Comparison of ENCODE assay signal across 12 mouse cellular contexts in the genomic region with DNA sequence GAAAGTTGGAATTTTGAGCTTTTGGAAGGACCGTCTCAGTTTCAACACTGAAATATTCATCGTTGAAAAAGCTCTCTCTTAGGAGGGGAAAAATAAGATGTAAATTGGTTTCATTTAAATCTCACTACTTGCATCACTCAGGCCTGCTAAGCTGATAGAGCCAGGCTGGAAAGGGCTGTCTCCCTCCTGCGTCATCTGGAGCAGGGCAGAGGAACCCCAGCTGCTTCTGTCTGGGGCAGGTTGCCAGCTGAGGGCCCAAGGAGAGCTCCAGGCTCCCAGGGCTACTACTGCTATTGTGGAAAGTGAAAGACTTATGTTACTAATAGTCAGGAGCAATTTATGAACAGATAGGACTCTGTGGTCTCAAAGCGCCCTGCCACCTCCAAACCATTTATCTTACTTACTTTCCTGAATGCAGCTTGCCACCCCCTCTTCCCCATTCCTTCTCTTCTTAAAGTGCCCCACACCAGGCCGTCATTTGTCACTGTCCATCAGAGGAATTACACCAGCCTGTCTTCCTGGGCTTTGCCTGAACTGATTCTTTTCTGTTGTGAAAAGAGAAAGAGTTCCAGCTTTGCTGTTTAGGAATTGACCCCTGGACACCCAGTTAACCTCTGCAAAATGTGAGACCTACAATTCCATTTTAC.
DNase-seq lines count a peak whose midpoint lies in the region; ATAC-seq and TF ChIP-seq lines count a peak whose summit lies in the region.
"Had no signal": no experiment of that assay in that cellular context is flagged by ENCODE, and none has a peak within 500 bp of the region (broad histone marks: within the 10 kb centered on the region; RNA-seq: fewer than 3 reads in every experiment).

No protein-coding gene starts in this region.

- no peaks in the 10 kb centered on the region for H3K27me3 ChIP-seq in cerebellum, adult 2 months (ENCODE audit: control insufficient read depth, insufficient read depth, low read length)
- H3K27me3 ChIP-seq in forebrain, embryonic 10.5 days (ENCODE audit: poor library complexity, severe bottlenecking) = no peaks in the 10 kb centered on the region
- H3K27me3 ChIP-seq: limb, embryonic 13.5 days had no signal

- TF ChIP-seq CTCF in cerebellum, adult 2 months (IDR thresholded peaks at IDR 0.05; ENCODE audit: borderline replicate concordance, insufficient read depth, low read depth, low read length) = no peak

- ATAC-seq in CD4-positive, CD25-positive, alpha-beta regulatory T cell, adult 4 months = no peak
- ATAC-seq: inflammation-experienced regulatory T-cells, adult 6 months had no signal

- TF ChIP-seq POLR2A in cerebellum, adult 2 months (IDR thresholded peaks at IDR 0.05; ENCODE audit: borderline replicate concordance, insufficient read depth, low read length) = no peak

- H3K9me3 ChIP-seq in forebrain, embryonic 10.5 days = no peaks in the 10 kb centered on the region
- H3K9me3 ChIP-seq: limb, embryonic 13.5 days had no signal

- peak; percentile 10 to 35 for DNase-seq in cerebellum, postnatal 10 days
- no peak for DNase-seq in cerebellum, adult 2 months
- peak; percentile 8 to 18 for DNase-seq in left cerebral cortex, adult 18-20 months (ENCODE audit: low spot score in 2 of 2)
- DNase-seq in left cerebral cortex, adult 11 months (ENCODE audit: low spot score) = no peak
- DNase-seq in embryo, embryonic 10 days (ENCODE audit: low spot score) = peak; percentile 49
- peak; percentile 11 for DNase-seq in lung, postnatal 36 days
- no peak for DNase-seq in forebrain, embryonic 10.5 days (ENCODE audit: extremely low spot score, low spot score)
- DNase-seq: cerebellum, adult 8-10 months; gastrocnemius, postnatal 36 days had no signal

- H3K27ac ChIP-seq in cerebellum, adult 2 months (ENCODE audit: insufficient read depth, low read length) = no peak overlapping the region
- H3K27ac ChIP-seq in forebrain, embryonic 10.5 days = no peak overlapping the region
- H3K27ac ChIP-seq: limb, embryonic 13.5 days had no signal

- no peaks in the 10 kb centered on the region for H3K4me1 ChIP-seq in cerebellum, adult 2 months (ENCODE audit: control insufficient read depth, insufficient read depth, low read length)
- H3K4me1 ChIP-seq in forebrain, embryonic 10.5 days = no peaks in the 10 kb centered on the region
- H3K4me1 ChIP-seq: limb, embryonic 13.5 days had no signal

- WGBS in cerebellum, adult 2 months = 59% methylated on average over 5 of the region's 5 CpGs
- WGBS in forebrain, embryonic 10.5 days = 84% methylated on average over 5 of the region's 5 CpGs

- no peak overlapping the region for H3K4me3 ChIP-seq in cerebellum, adult 2 months (replicated peaks; ENCODE audit: insufficient read depth, low read depth, low read length)
- no peak overlapping the region for H3K4me3 ChIP-seq in forebrain, embryonic 10.5 days
- H3K4me3 ChIP-seq: limb, embryonic 13.5 days had no signal

- H3K36me3 ChIP-seq in forebrain, embryonic 10.5 days (replicated peaks) = no peaks in the 10 kb centered on the region
- H3K36me3 ChIP-seq: limb, embryonic 13.5 days had no signal

Comparison
In these comparisons a context has a peak if more than half of its experiments do, and no peak if none do; other contexts are left out.
1. DNase-seq: peak in cerebellum, postnatal 10 days (2 of 2), left cerebral cortex, adult 18-20 months (2 of 2), embryo, embryonic 10 days (single experiment) and lung, postnatal 36 days (single experiment); none in cerebellum, adult 2 months (0 of 2), left cerebral cortex, adult 11 months (single experiment) and forebrain, embryonic 10.5 days (single experiment).